Mouse (Mus musculus) brown adipose tissue, adult 24 weeks (tissue): ENCODE data around the gene Myo1g. TPM values are rescaled to one million over a fixed set of nuclear protein-coding genes. Genes with fewer than 3 reads are reported as not detected.
A peak's percentile ranks its signal among the peaks of the same experiment; 100 is the strongest.

ENCODE experiments used
- H3K27ac ChIP-seq: fragments of 200-500 bp; replicated peaks from 2 replicates; pipeline ENCODE4 v1.5.1; 2012; ENCODE audit warnings: low read depth, mild to moderate bottlenecking, low read length
- H3K4me1 ChIP-seq: fragments of 200-500 bp; 2 replicates; pipeline ENCODE4 v1.6.1; 2012; ENCODE audit warnings: low read length, mixed read lengths; ENCODE audit not compliant: control insufficient read depth, insufficient read depth, insufficient read length
- H3K4me3 ChIP-seq: fragments of 200-500 bp; 2 replicates; pipeline ENCODE4 v1.5.1; 2012; ENCODE audit warnings: low read depth, mild to moderate bottlenecking, low read length, moderate library complexity; ENCODE audit not compliant: insufficient read depth
- polyA plus RNA-seq: library from polyadenylated mRNA; stranded (reverse); fragments of >200 nt; gene quantifications from 2 replicates; pipeline ENCODE4 v1.2.4, GENCODE M21; 2012; ENCODE audit not compliant: missing spikeins, insufficient read depth, insufficient read length

Myo1g gene
- polyA plus RNA-seq, 1 experiment = 0.71 TPM

DNA sequence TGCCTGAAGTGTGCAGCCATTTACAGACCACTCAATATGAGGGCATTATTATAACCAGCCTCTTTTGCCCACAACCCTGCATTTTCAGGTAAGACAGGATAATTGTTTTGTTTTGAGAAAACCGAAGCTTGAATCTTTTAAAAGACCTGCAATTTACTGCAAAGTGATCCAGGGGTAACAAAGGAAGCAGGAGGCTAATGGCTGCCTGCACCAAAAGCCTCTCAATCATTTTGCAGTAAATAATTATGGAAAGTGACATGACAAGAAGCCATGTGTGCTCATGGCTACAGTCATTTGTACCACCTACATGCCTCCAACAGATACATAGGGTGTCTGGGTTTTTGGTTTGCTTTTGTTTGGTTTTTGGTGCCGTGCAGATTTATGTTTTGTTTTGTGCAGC lies 49.7 kb downstream of the Myo1g start:
- H3K4me1 ChIP-seq = peaks cover 14% of the 10 kb centered on the region
- H3K4me3 ChIP-seq = peak overlapping the region; percentile 5; the same call in 1 of the 2 replicates
- H3K27ac ChIP-seq = no peak overlapping the region

DNA sequence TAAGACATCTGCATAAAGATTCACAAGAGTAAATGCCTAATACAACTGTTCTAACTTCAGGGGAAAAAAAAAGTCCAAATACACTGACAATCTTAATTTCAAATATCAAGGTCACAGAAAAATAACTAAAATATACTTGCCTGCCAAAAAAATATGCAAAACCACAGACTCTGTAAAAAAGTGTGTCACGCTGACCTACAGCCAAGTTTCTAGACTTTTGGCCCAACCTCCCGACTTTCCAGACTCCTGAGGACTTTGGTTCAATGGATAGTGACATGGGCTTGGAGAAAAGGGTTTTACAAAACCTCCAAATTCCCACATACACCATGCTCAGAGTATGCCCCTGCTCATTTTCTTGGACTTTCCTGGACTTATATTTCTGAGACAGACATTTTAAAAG lies 52.2 kb downstream of the Myo1g start:
- Histone ChIP-seq H3K27ac (no peak overlapping the region), H3K4me1 (peaks cover 10% of the 10 kb centered on the region), H3K4me3 (no peak overlapping the region)

DNA sequence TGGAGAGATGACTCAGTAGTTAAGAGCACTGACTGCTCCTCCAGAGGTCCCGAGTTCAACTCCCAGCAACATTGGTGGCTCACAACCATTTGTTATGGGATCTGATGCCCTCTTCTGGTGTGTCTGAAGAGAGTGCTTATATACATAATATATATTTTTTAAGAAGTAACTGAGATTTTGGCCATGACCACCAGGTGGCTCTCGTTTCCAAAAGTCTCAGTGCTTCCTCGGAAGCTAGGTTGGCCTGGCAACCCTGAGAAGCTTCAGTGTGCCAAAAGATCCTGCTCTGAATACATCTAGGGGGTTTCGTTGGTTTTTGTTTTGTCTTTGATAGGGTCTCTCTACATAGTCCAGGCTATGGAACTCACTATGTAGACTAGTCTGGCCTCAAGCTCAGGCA lies 55.6 kb downstream of the Myo1g start:
- no peak overlapping the region for H3K27ac ChIP-seq
- H3K4me1 ChIP-seq = peaks cover 2% of the 10 kb centered on the region; the same call in 1 of the 2 replicates
- H3K4me3 ChIP-seq = no peak overlapping the region

DNA sequence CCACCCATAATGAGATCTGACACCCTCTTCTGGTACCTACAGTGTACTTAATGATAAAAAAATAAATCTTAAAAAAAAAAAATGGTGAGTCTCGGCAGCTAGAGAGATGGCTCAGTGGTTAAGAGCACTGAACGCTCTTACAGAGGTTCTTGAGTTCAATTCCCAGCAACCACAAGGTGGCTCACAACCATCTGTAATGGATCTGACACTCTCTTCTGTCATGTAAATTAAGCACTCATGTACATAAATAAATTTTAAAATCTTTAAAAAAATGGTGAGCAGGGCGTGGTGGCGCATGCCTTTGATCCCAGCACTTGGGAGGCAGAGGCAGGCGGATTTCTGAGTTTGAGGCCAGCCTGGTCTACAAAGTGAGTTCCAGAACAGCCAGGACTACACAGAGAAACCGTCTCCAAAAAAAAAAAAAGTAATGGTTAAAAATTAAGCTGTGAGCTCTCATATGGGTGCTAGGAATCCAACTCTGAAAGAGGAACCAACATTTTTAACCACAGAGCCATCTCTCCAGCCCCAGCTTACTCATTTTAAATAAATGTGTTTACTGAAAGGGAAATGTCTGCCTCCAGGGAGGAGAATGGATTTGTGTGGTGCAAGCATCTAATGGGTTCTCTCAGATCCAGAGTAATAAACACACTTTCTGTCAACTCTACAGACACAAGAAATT lies 57.5 kb downstream of the Myo1g start:
- no peak overlapping the region for H3K27ac ChIP-seq
- no peaks in the 10 kb centered on the region; the same call in 1 of the 2 replicates for H3K4me1 ChIP-seq
- no peak overlapping the region for H3K4me3 ChIP-seq

Other genes starting within 250 kb of the Myo1g start
- 47.2 and 47.6 TPM in 2 replicates for gene Tmed4, start 246.1 kb downstream of the Myo1g start, polyA plus RNA-seq
- 1,179 and 1,285 TPM in 2 replicates for gene Ogdh, start 229.3 kb downstream of the Myo1g start, polyA plus RNA-seq
- 20.4 and 25.1 TPM in 2 replicates for gene Zmiz2, start 131.9 kb downstream of the Myo1g start, polyA plus RNA-seq
- gene Ppia, start 105.5 kb downstream of the Myo1g start, polyA plus RNA-seq = 1,997 and 2,277 TPM in 2 replicates
- gene H2afv, start 76.5 kb downstream of the Myo1g start, polyA plus RNA-seq = 54.3 and 66.3 TPM in 2 replicates
- 25.2 and 39.9 TPM in 2 replicates for gene Purb, start 45.0 kb downstream of the Myo1g start, polyA plus RNA-seq
- 26.2 and 29.6 TPM in 2 replicates for gene Ccm2, start 25.9 kb upstream of the Myo1g start, polyA plus RNA-seq
- gene Nacad, start 85.1 kb upstream of the Myo1g start, polyA plus RNA-seq = not detected in 2 replicates
- gene Tbrg4, start 105.1 kb upstream of the Myo1g start, polyA plus RNA-seq = 57.4 and 57.7 TPM in 2 replicates
- not detected in 2 replicates for gene Wap, start 117.7 kb upstream of the Myo1g start, polyA plus RNA-seq
- not detected in 2 replicates for gene Ramp3, start 137.6 kb upstream of the Myo1g start, polyA plus RNA-seq